Mouse (Mus musculus) midbrain, embryonic 16.5 days (tissue): ENCODE data around the gene Akap9. TPM values are rescaled to one million over a fixed set of nuclear protein-coding genes. Genes with fewer than 3 reads are reported as not detected.

Source experiments
- ATAC-seq: fragments of 200-750 bp; cut with Nextera tagmentation; 2 replicates; pipeline ENCODE4 v1.8.0; 2017; ENCODE audit warnings: moderate TSS enrichment
- H3K27ac ChIP-seq: fragments of 300-500 bp; sonication (generic); 2 replicates; pipeline ENCODE4 v1.5.1; 2014; ENCODE audit warnings: mild to moderate bottlenecking, low read length, mixed read lengths
- H3K27me3 ChIP-seq: fragments of 300-500 bp; sonication (generic); 2 replicates; pipeline ENCODE4 v1.6.1; 2014; ENCODE audit warnings: low read depth, low read length, mixed read lengths; ENCODE audit not compliant: control insufficient read depth, insufficient read depth
- H3K36me3 ChIP-seq: fragments of 300-500 bp; sonication (generic); 2 replicates; pipeline ENCODE4 v1.6.1; 2014; ENCODE audit warnings: mild to moderate bottlenecking, low read length, moderate library complexity, mixed read lengths; ENCODE audit not compliant: control insufficient read depth, insufficient read depth
- H3K4me1 ChIP-seq: fragments of 300-500 bp; sonication (generic); 2 replicates; pipeline ENCODE4 v1.6.1; 2014; ENCODE audit warnings: mild to moderate bottlenecking, low read length, mixed read lengths; ENCODE audit not compliant: control insufficient read depth, insufficient read depth
- H3K4me2 ChIP-seq: fragments of 300-500 bp; sonication (generic); 2 replicates; pipeline ENCODE4 v1.6.1; 2014; ENCODE audit warnings: mild to moderate bottlenecking, low read length, mixed read lengths
- H3K4me3 ChIP-seq: fragments of 300-500 bp; sonication (generic); 2 replicates; pipeline ENCODE4 v1.5.1; 2014; ENCODE audit warnings: low read depth, mild to moderate bottlenecking, low read length, moderate library complexity, mixed read lengths
- H3K9ac ChIP-seq: fragments of 300-500 bp; sonication (generic); 2 replicates; pipeline ENCODE4 v1.6.1; 2014; ENCODE audit warnings: low read depth, low read length, mixed read lengths
- H3K9me3 ChIP-seq: fragments of 300-500 bp; sonication (generic); replicated peaks from 2 replicates; pipeline ENCODE4 v1.6.1; 2014; ENCODE audit warnings: mild to moderate bottlenecking, low read length, mixed read lengths; ENCODE audit not compliant: control insufficient read depth, poor library complexity, severe bottlenecking
- WGBS: fragments of 180-500 bp; shearing (Covaris S2); extraction: QIAGEN DNeasy Blood & Tissue Kit; methylation state at CpG from one replicate; pipeline ENCODE4 v1.1.7; 2014; 5-methylcytosine and 5-hydroxymethylcytosine counted together
- polyA plus RNA-seq: library from polyadenylated mRNA; unstranded; fragments of >200 nt; fragmentation: Nextera tagmentation; extraction: Ambion mirVana; gene quantifications from 2 replicates; pipeline ENCODE4 v1.2.1, GENCODE M21; 2015

The Akap9 gene
- polyA plus RNA-seq, 1 experiment from 2014 or later = 379 TPM

GRCm38 (mm10) chr5:3952498-3952897 lies 24.6 kb downstream of the Akap9 start:
- Histone ChIP-seq H3K9ac (no peak overlapping the region), H3K4me3 (no peak overlapping the region), H3K27me3 (no peaks in the 10 kb centered on the region), H3K36me3 (peaks cover 35% of the 10 kb centered on the region), H3K4me2 (no peak overlapping the region), H3K27ac (no peak overlapping the region), H3K4me1 (no peaks in the 10 kb centered on the region), H3K9me3 (no peaks in the 10 kb centered on the region)
- ATAC-seq = no peak
- WGBS = 95% methylated on average over 6 of the region's 6 CpGs

GRCm38 (mm10) chr5:3954541-3954940 lies 26.7 kb downstream of the Akap9 start:
- H3K4me3 ChIP-seq = no peak overlapping the region
- no peak overlapping the region for H3K4me2 ChIP-seq
- ATAC-seq = no peak
- no peaks in the 10 kb centered on the region for H3K9me3 ChIP-seq
- 84% methylated on average over 1 of the region's 1 CpGs for WGBS
- H3K36me3 ChIP-seq = peaks cover 33% of the 10 kb centered on the region
- H3K27ac ChIP-seq = no peak overlapping the region
- H3K9ac ChIP-seq = no peak overlapping the region
- H3K27me3 ChIP-seq = no peaks in the 10 kb centered on the region
- no peaks in the 10 kb centered on the region for H3K4me1 ChIP-seq

GRCm38 (mm10) chr5:3961286-3961685 lies 33.4 kb downstream of the Akap9 start:
- Histone ChIP-seq H3K9ac (no peak overlapping the region), H3K27ac (no peak overlapping the region), H3K36me3 (peaks cover 34% of the 10 kb centered on the region), H3K4me3 (no peak overlapping the region), H3K9me3 (no peaks in the 10 kb centered on the region), H3K27me3 (no peaks in the 10 kb centered on the region), H3K4me1 (no peaks in the 10 kb centered on the region), H3K4me2 (no peak overlapping the region)
- 97% methylated on average over 7 of the region's 7 CpGs for WGBS
- ATAC-seq = no peak

GRCm38 (mm10) chr5:3968415-3968814 lies 40.6 kb downstream of the Akap9 start:
- Histone ChIP-seq H3K4me3 (no peak overlapping the region), H3K9me3 (no peaks in the 10 kb centered on the region), H3K27me3 (no peaks in the 10 kb centered on the region), H3K4me2 (no peak overlapping the region), H3K27ac (no peak overlapping the region), H3K9ac (no peak overlapping the region), H3K36me3 (peaks cover 32% of the 10 kb centered on the region), H3K4me1 (no peaks in the 10 kb centered on the region)
- 96% methylated on average over 9 of the region's 9 CpGs for WGBS
- no peak for ATAC-seq

- no peak overlapping the region for H3K4me3 ChIP-seq
- no peak overlapping the region for H3K27ac ChIP-seq
- WGBS = 97% methylated on average over 6 of the region's 6 CpGs
- peaks cover 33% of the 10 kb centered on the region for H3K36me3 ChIP-seq
- H3K4me2 ChIP-seq = no peak overlapping the region
- ATAC-seq = no peak
- no peaks in the 10 kb centered on the region for H3K9me3 ChIP-seq
- no peaks in the 10 kb centered on the region for H3K4me1 ChIP-seq
- no peak overlapping the region for H3K9ac ChIP-seq
- H3K27me3 ChIP-seq = no peaks in the 10 kb centered on the region
Measured at GRCm38 (mm10) chr5:3969114-3969513, 41.3 kb downstream of the Akap9 start.

- no peak overlapping the region for H3K27ac ChIP-seq
- H3K9me3 ChIP-seq = no peaks in the 10 kb centered on the region
- H3K27me3 ChIP-seq = no peaks in the 10 kb centered on the region
- no peak overlapping the region for H3K9ac ChIP-seq
- H3K36me3 ChIP-seq = peaks cover 35% of the 10 kb centered on the region
- no peak for ATAC-seq
- no peak overlapping the region for H3K4me2 ChIP-seq
- no peak overlapping the region for H3K4me3 ChIP-seq
- H3K4me1 ChIP-seq = no peaks in the 10 kb centered on the region
- WGBS = 89% methylated on average over 2 of the region's 2 CpGs
Measured at GRCm38 (mm10) chr5:3970936-3971335, 43.1 kb downstream of the Akap9 start.

- H3K4me3 ChIP-seq = no peak overlapping the region
- WGBS = 87% methylated on average over 5 of the region's 5 CpGs
Measured at GRCm38 (mm10) chr5:3973764-3974163, 45.9 kb downstream of the Akap9 start.

GRCm38 (mm10) chr5:3974896-3975295 lies 47.0 kb downstream of the Akap9 start:
- Histone ChIP-seq H3K9ac (no peak overlapping the region), H3K4me2 (no peak overlapping the region), H3K4me1 (no peaks in the 10 kb centered on the region), H3K27ac (no peak overlapping the region), H3K9me3 (no peaks in the 10 kb centered on the region), H3K27me3 (no peaks in the 10 kb centered on the region), H3K4me3 (no peak overlapping the region), H3K36me3 (peaks cover 33% of the 10 kb centered on the region)
- WGBS = 72% methylated on average over 6 of the region's 6 CpGs
- ATAC-seq = no peak

More at GRCm38 (mm10) chr5:3973764-3974163, 45.9 kb downstream of the Akap9 start:
- ATAC-seq = no peak
- Histone ChIP-seq H3K4me2 (no peak overlapping the region), H3K27ac (no peak overlapping the region), H3K9me3 (no peaks in the 10 kb centered on the region), H3K27me3 (no peaks in the 10 kb centered on the region), H3K9ac (no peak overlapping the region), H3K4me1 (no peaks in the 10 kb centered on the region), H3K36me3 (peaks cover 36% of the 10 kb centered on the region)

- Histone ChIP-seq H3K4me3 (no peak overlapping the region), H3K9ac (no peak overlapping the region), H3K4me1 (no peaks in the 10 kb centered on the region), H3K9me3 (no peaks in the 10 kb centered on the region), H3K4me2 (no peak overlapping the region), H3K27me3 (no peaks in the 10 kb centered on the region), H3K27ac (no peak overlapping the region), H3K36me3 (peaks cover 27% of the 10 kb centered on the region)
- ATAC-seq = no peak
- WGBS = 95% methylated on average over 8 of the region's 8 CpGs
Measured at GRCm38 (mm10) chr5:3976111-3976510, 48.3 kb downstream of the Akap9 start.

GRCm38 (mm10) chr5:3977904-3978303 lies 50.0 kb downstream of the Akap9 start:
- Histone ChIP-seq H3K9me3 (no peaks in the 10 kb centered on the region), H3K27ac (no peak overlapping the region), H3K9ac (no peak overlapping the region), H3K4me3 (no peak overlapping the region), H3K4me1 (no peaks in the 10 kb centered on the region), H3K4me2 (no peak overlapping the region), H3K36me3 (peaks cover 23% of the 10 kb centered on the region), H3K27me3 (no peaks in the 10 kb centered on the region)
- no peak for ATAC-seq
- 95% methylated on average over 4 of the region's 4 CpGs for WGBS
